Mouse (Mus musculus) olfactory bulb, adult 2 months (tissue): Measurements from ENCODE around the gene Slc23a3.

Experiments
- CTCF ChIP-seq: fragments of 200-500 bp; IDR thresholded peaks from 2 replicates; pipeline ENCODE4 v1.5.1; 2012; ENCODE audit warnings: low read depth, mild to moderate bottlenecking, low read length, moderate library complexity; ENCODE audit not compliant: insufficient read depth
- POLR2A ChIP-seq: fragments of 200-500 bp; IDR thresholded peaks from 2 replicates; pipeline ENCODE4 v1.6.1; 2012; ENCODE audit warnings: mild to moderate bottlenecking, low read depth, low read length, moderate library complexity; ENCODE audit not compliant: insufficient read depth

- no peak for TF ChIP-seq CTCF
- TF ChIP-seq POLR2A: peak; percentile 24; the same call in 1 of the 2 replicates
Observed at GRCm38 (mm10) chr1:75180105-75180590, 46.5 kb upstream of the Slc23a3 start, which contains the start of gene Abcb6.
